Comparison of ENCODE assay signal across 14 mouse cellular contexts in genomic region chr4:26171177-26171576, GRCm38 (mm10).
"Had no signal": no experiment of that assay in that cellular context is flagged by ENCODE, and none has a peak within 500 bp of the region (broad histone marks: within the 10 kb centered on the region; RNA-seq: fewer than 3 reads in every experiment).

No protein-coding gene starts in this region.

- H3K9ac ChIP-seq: limb, embryonic 12.5 days; liver, embryonic 13.5 days; liver, postnatal 0 days; lung, embryonic 15.5 days had no signal

- H3K4me3 ChIP-seq: layer of hippocampus, adult 2 months; limb, embryonic 12.5 days; liver, embryonic 13.5 days; lung, embryonic 15.5 days; megakaryocyte, embryonic 14.5 days had no signal

- H3K4me2 ChIP-seq: limb, embryonic 12.5 days; liver, embryonic 13.5 days; lung, embryonic 15.5 days had no signal

- ATAC-seq: liver, postnatal 0 days had no signal

- H3K27ac ChIP-seq: layer of hippocampus, adult 2 months; limb, embryonic 12.5 days; liver, embryonic 13.5 days; lung, embryonic 15.5 days; macrophage had no signal

- H3K9me3 ChIP-seq: limb, embryonic 12.5 days; liver, embryonic 13.5 days; lung, embryonic 15.5 days had no signal

- DNase-seq: kidney, adult 18-20 months; kidney, postnatal 10 days; kidney, postnatal 4 days; liver; liver, embryonic 13.5 days; liver, postnatal 0 days; lung, postnatal 14 days; right cerebral cortex, postnatal 4 days; thymus, postnatal 36 days had no signal

- H3K27me3 ChIP-seq: limb, embryonic 12.5 days; liver, embryonic 13.5 days; lung, embryonic 15.5 days; megakaryocyte, embryonic 14.5 days had no signal

- H3K4me1 ChIP-seq: limb, embryonic 12.5 days; liver, embryonic 13.5 days; lung, embryonic 15.5 days; megakaryocyte, embryonic 14.5 days had no signal

- H3K36me3 ChIP-seq: limb, embryonic 12.5 days; liver, embryonic 13.5 days; lung, embryonic 15.5 days had no signal
